Comparison of ENCODE assay signal across 10 mouse cellular contexts in genomic region chrX:48094658-48095057, GRCm38 (mm10). TPM values are rescaled to one million over a fixed set of nuclear protein-coding genes. Genes with fewer than 3 reads are reported as not detected.
DNase-seq lines count a peak whose midpoint lies in the region; ATAC-seq and TF ChIP-seq lines count a peak whose summit lies in the region.
"Had no signal": no experiment of that assay in that cellular context is flagged by ENCODE, and none has a peak within 500 bp of the region (broad histone marks: within the 10 kb centered on the region; RNA-seq: fewer than 3 reads in every experiment).

No protein-coding gene starts in this region.

- no peak overlapping the region for H3K27ac ChIP-seq in liver, postnatal 0 days (ENCODE audit: low read depth)
- no peak overlapping the region for H3K27ac ChIP-seq in intestine, embryonic 15.5 days
- H3K27ac ChIP-seq: heart, embryonic 15.5 days had no signal

- H3K9me3 ChIP-seq in liver, postnatal 0 days (ENCODE audit: low read length): no peaks in the 10 kb centered on the region
- H3K9me3 ChIP-seq in intestine, embryonic 15.5 days: no peaks in the 10 kb centered on the region
- H3K9me3 ChIP-seq: heart, embryonic 15.5 days had no signal

- DNase-seq in cerebellum, postnatal 10 days: peak; percentile 49 to 69
- no peak for DNase-seq in cerebellum, adult 9-11 months
- DNase-seq in lung, adult 2 months: no peak
- DNase-seq in lung, adult 18-20 months: no peak
- peak; percentile 57 for DNase-seq in liver, postnatal 0 days
- peak; percentile 41 to 65 for DNase-seq in thymus, postnatal 10 days (ENCODE audit: low spot score in 2 of 2)
- DNase-seq in right cerebral cortex, postnatal 36 days (ENCODE audit: low spot score in 2 of 2): no peak

- no peaks in the 10 kb centered on the region for H3K36me3 ChIP-seq in liver, postnatal 0 days (replicated peaks; ENCODE audit: insufficient read depth, low read length)
- no peaks in the 10 kb centered on the region for H3K36me3 ChIP-seq in intestine, embryonic 15.5 days
- H3K36me3 ChIP-seq: heart, embryonic 15.5 days had no signal

- no peaks in the 10 kb centered on the region for H3K4me1 ChIP-seq in lung, adult 2 months (ENCODE audit: control insufficient read depth, insufficient read depth, low read length)
- no peaks in the 10 kb centered on the region for H3K4me1 ChIP-seq in liver, postnatal 0 days (ENCODE audit: insufficient read depth)
- H3K4me1 ChIP-seq in intestine, embryonic 15.5 days (replicated peaks): no peaks in the 10 kb centered on the region
- H3K4me1 ChIP-seq: heart, embryonic 15.5 days had no signal

- no peak overlapping the region for H3K9ac ChIP-seq in liver, postnatal 0 days (replicated peaks)
- no peak overlapping the region for H3K9ac ChIP-seq in intestine, embryonic 15.5 days
- H3K9ac ChIP-seq: heart, embryonic 15.5 days had no signal

- WGBS in lung, adult 2 months: 74% methylated on average over 4 of the region's 4 CpGs
- 51% methylated on average over 4 of the region's 4 CpGs for WGBS in liver, postnatal 0 days (ENCODE audit: insufficient replicate concordance)
- 74% methylated on average over 4 of the region's 4 CpGs for WGBS in intestine, embryonic 15.5 days

- H3K4me3 ChIP-seq in lung, adult 2 months (replicated peaks; ENCODE audit: extremely low read depth, low read depth, low read length): no peak overlapping the region
- no peak overlapping the region for H3K4me3 ChIP-seq in liver, postnatal 0 days (ENCODE audit: low read depth, low read length)
- no peak overlapping the region for H3K4me3 ChIP-seq in intestine, embryonic 15.5 days (replicated peaks)
- H3K4me3 ChIP-seq: heart, embryonic 15.5 days; myocyte had no signal

- peak; percentile 61 for TF ChIP-seq CTCF in lung, adult 2 months (IDR thresholded peaks at IDR 0.05; ENCODE audit: insufficient read depth, low read length)
- TF ChIP-seq CTCF in liver, postnatal 0 days (IDR thresholded peaks at IDR 0.05; ENCODE audit: low read depth): peak; percentile 81

- TF ChIP-seq POLR2A in lung, adult 2 months (IDR thresholded peaks at IDR 0.05; ENCODE audit: borderline replicate concordance, extremely low read depth, low read depth, low read length): no peak

- no peak for TF ChIP-seq EP300 in liver, postnatal 0 days (IDR thresholded peaks at IDR 0.05; ENCODE audit: low read depth)

- H3K27me3 ChIP-seq in liver, postnatal 0 days (ENCODE audit: insufficient read depth, low read length): no peaks in the 10 kb centered on the region
- H3K27me3 ChIP-seq in intestine, embryonic 15.5 days (replicated peaks): no peaks in the 10 kb centered on the region
- H3K27me3 ChIP-seq: heart, embryonic 15.5 days had no signal

- no peak for ATAC-seq in liver, postnatal 0 days
- ATAC-seq in intestine, embryonic 15.5 days: no peak

- H3K4me2 ChIP-seq in liver, postnatal 0 days (ENCODE audit: low read depth, low read length): no peak overlapping the region
- H3K4me2 ChIP-seq in intestine, embryonic 15.5 days (replicated peaks): no peak overlapping the region
- H3K4me2 ChIP-seq: heart, embryonic 15.5 days had no signal

RNA-seq across cellular contexts. Expression of gene Xpnpep2, which starts 13.9 kb away (rescaled TPM):
- 3.5 and 9.1 TPM in 2 replicates for polyA plus RNA-seq in lung, adult 2 months (2012; rRNA removed)
- polyA plus RNA-seq in liver, postnatal 0 days (2015; fragmentation: Nextera tagmentation; extraction: Ambion mirVana): 0.05 TPM in 1 of 2 replicates, not detected in the other
- polyA plus RNA-seq in intestine, embryonic 15.5 days (2015; fragmentation: Nextera tagmentation; extraction: Ambion mirVana): 3.4 and 4.0 TPM in 2 replicates

RNA-seq across cellular contexts. Expression of gene Sash3, which starts 51.6 kb away (rescaled TPM):
- polyA plus RNA-seq in lung, adult 2 months (2012; rRNA removed): 11.5 and 14.6 TPM in 2 replicates
- polyA plus RNA-seq in liver, postnatal 0 days (2015; fragmentation: Nextera tagmentation; extraction: Ambion mirVana): 8.4 and 9.3 TPM in 2 replicates
- polyA plus RNA-seq in intestine, embryonic 15.5 days (2015; fragmentation: Nextera tagmentation; extraction: Ambion mirVana): 3.1 and 3.4 TPM in 2 replicates
- polyA plus RNA-seq: myocyte had no signal

Comparison
In these comparisons a context has a peak if more than half of its experiments do, and no peak if none do; other contexts are left out.
1. DNase-seq: peak in cerebellum, postnatal 10 days (2 of 2), liver, postnatal 0 days (single experiment) and thymus, postnatal 10 days (2 of 2); none in cerebellum, adult 9-11 months (single experiment), lung, adult 2 months (single experiment), lung, adult 18-20 months (0 of 2) and right cerebral cortex, postnatal 36 days (0 of 2).